Mouse (Mus musculus): ENCODE measurements around the gene Rhox2b. TPM values are rescaled to one million over a fixed set of nuclear protein-coding genes. Genes with fewer than 3 reads are reported as not detected.
"Not testable (repeated sequence)": the region's sequence is repeated elsewhere in the genome, so short reads cannot be mapped to it uniquely, and the experiment has no call there.

Gene Rhox2b
- not detected in 2 replicates for polyA plus RNA-seq (2015; fragmentation: Nextera tagmentation; extraction: Ambion mirVana)

- H3K4me1 ChIP-seq (replicated peaks); H3K4me3 ChIP-seq (replicated peaks); H3K9me3 ChIP-seq (replicated peaks); H3K27ac ChIP-seq (replicated peaks); ATAC-seq (ENCODE audit: insufficient read depth); H3K4me2 ChIP-seq; H3K27me3 ChIP-seq; H3K36me3 ChIP-seq (replicated peaks); H3K9ac ChIP-seq: not testable (repeated sequence)
- no CpG with 5 or more reads among the region's 9 CpGs for WGBS (ENCODE audit: insufficient replicate concordance)
Measured at GRCm38 (mm10) chrX:37411767-37412166, at the start of gene Rhox2b. TSS of gene Rhox2b (plus strand) at chrX:37412067.

GRCm38 (mm10) chrX:37379728-37380127, 32.1 kb upstream of the Rhox2b start, which contains the start of gene Rhox3a2:
TSS of gene Rhox3a2 (plus strand) at chrX:37380028.
- WGBS (ENCODE audit: insufficient replicate concordance) = no CpG with 5 or more reads among the region's 1 CpGs
- H3K9me3 ChIP-seq (replicated peaks); H3K9ac ChIP-seq; H3K27ac ChIP-seq (replicated peaks); ATAC-seq (ENCODE audit: insufficient read depth); H3K27me3 ChIP-seq; H3K4me1 ChIP-seq (replicated peaks); H3K4me2 ChIP-seq; H3K36me3 ChIP-seq (replicated peaks); H3K4me3 ChIP-seq (replicated peaks): not testable (repeated sequence)

DNA sequence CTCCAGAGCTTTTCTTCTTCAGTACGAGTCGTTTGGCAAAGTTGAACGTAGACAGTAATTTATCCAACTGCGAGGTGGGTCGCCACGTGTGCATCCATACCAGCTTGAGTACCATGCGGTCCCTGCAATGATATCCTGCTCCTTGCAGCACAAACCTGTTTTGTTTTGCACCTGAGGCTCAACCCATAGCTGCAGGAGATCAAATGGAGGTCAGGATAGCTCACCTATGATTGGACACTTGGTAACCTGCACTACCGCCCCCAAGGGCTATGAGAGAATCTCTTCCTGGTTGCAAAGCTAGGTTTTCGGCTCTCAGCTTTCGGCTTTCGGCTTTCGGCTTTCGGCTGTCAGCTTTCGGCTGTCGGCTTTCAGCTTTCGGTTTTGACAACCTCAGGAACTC, 21.3 kb upstream of the Rhox2b start, which contains the start of gene Rhox4a2:
Gene Rhox4a2, plus strand, starts transcription at position 301 of the 400 bp plus-strand sequence.
- H3K36me3 ChIP-seq (replicated peaks); H3K4me2 ChIP-seq; H3K9ac ChIP-seq; ATAC-seq (ENCODE audit: insufficient read depth); H3K27ac ChIP-seq (replicated peaks); H3K4me3 ChIP-seq (replicated peaks); H3K4me1 ChIP-seq (replicated peaks); H3K9me3 ChIP-seq (replicated peaks); H3K27me3 ChIP-seq: not testable (repeated sequence)
- WGBS (ENCODE audit: insufficient replicate concordance) = 73% methylated on average over 8 of the region's 16 CpGs

GRCm38 (mm10) chrX:37432194-37432593, 20.3 kb downstream of the Rhox2b start, which contains the start of gene Rhox4b:
TSS of gene Rhox4b (plus strand) at chrX:37432494.
- H3K27me3 ChIP-seq; H3K27ac ChIP-seq (replicated peaks); ATAC-seq (ENCODE audit: insufficient read depth); H3K9ac ChIP-seq; H3K4me1 ChIP-seq (replicated peaks); H3K36me3 ChIP-seq (replicated peaks); H3K9me3 ChIP-seq (replicated peaks); H3K4me3 ChIP-seq (replicated peaks); H3K4me2 ChIP-seq: not testable (repeated sequence)
- 73% methylated on average over 15 of the region's 15 CpGs for WGBS (ENCODE audit: insufficient replicate concordance)

DNA sequence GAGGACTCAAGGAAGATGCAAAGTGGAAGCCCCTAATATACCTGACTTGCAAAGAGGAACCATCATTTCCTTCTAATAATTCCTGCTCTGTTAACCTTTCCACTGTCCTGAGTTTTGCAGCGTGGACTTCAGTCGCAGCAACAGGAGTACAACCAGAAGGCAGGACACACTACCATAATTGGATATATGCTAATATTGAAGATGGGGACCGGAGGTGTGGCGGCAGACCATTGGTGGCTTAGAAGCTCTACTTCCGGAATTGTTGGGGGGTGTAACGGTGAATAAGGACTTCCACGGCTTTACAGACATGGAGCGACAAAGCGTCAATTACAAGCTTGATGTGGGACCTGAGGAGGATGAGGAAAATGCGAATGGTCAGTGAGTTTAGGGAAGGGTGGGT, 41.5 kb downstream of the Rhox2b start, which contains the start of gene Rhox2c:
Gene Rhox2c, plus strand, starts transcription at position 301 of the 400 bp plus-strand sequence.
- ATAC-seq (ENCODE audit: insufficient read depth); H3K9me3 ChIP-seq (replicated peaks); H3K27me3 ChIP-seq; H3K36me3 ChIP-seq (replicated peaks); H3K4me3 ChIP-seq (replicated peaks); H3K4me1 ChIP-seq (replicated peaks); H3K27ac ChIP-seq (replicated peaks); H3K4me2 ChIP-seq; H3K9ac ChIP-seq: not testable (repeated sequence)
- WGBS (ENCODE audit: insufficient replicate concordance) = 96% methylated on average over 7 of the region's 10 CpGs

- H3K36me3 ChIP-seq (replicated peaks); H3K9me3 ChIP-seq (replicated peaks); H3K4me2 ChIP-seq; H3K4me3 ChIP-seq (replicated peaks); ATAC-seq (ENCODE audit: insufficient read depth); H3K27ac ChIP-seq (replicated peaks); H3K4me1 ChIP-seq (replicated peaks); H3K9ac ChIP-seq; H3K27me3 ChIP-seq: not testable (repeated sequence)
- 71% methylated on average over 3 of the region's 4 CpGs for WGBS (ENCODE audit: insufficient replicate concordance)
Measured at GRCm38 (mm10) chrX:37458285-37458684, 46.4 kb downstream of the Rhox2b start, which contains the start of gene Rhox3c. TSS of gene Rhox3c (plus strand) at chrX:37458585.

Other genes starting within 250 kb of the Rhox2b start
- not detected in 2 replicates for gene Akap14, start 243.2 kb upstream of the Rhox2b start, polyA plus RNA-seq (2015; fragmentation: Nextera tagmentation; extraction: Ambion mirVana)
- gene Ndufa1, start 220.9 kb upstream of the Rhox2b start, polyA plus RNA-seq (2015; fragmentation: Nextera tagmentation; extraction: Ambion mirVana) = 216 and 235 TPM in 2 replicates
- gene Rnf113a1, start 220.8 kb upstream of the Rhox2b start, polyA plus RNA-seq (2015; fragmentation: Nextera tagmentation; extraction: Ambion mirVana) = 2.7 TPM in 2 replicates
- gene Gm9, start 201.0 kb upstream of the Rhox2b start, polyA plus RNA-seq (2015; fragmentation: Nextera tagmentation; extraction: Ambion mirVana) = not detected in 2 replicates
- not detected in 2 replicates for gene Rhox1, start 189.8 kb upstream of the Rhox2b start, polyA plus RNA-seq (2015; fragmentation: Nextera tagmentation; extraction: Ambion mirVana)
- gene Rhox2a, start 167.1 kb upstream of the Rhox2b start, polyA plus RNA-seq (2015; fragmentation: Nextera tagmentation; extraction: Ambion mirVana) = not detected in 2 replicates
- not detected in 2 replicates for gene Rhox3a, start 162.1 kb upstream of the Rhox2b start, polyA plus RNA-seq (2015; fragmentation: Nextera tagmentation; extraction: Ambion mirVana)
- gene Rhox4a, start 146.7 kb upstream of the Rhox2b start, polyA plus RNA-seq (2015; fragmentation: Nextera tagmentation; extraction: Ambion mirVana) = not detected in 2 replicates
- not detected in 2 replicates for gene Rhox3a2, start 32.0 kb upstream of the Rhox2b start, polyA plus RNA-seq (2015; fragmentation: Nextera tagmentation; extraction: Ambion mirVana)
- gene Rhox4a2, start 21.2 kb upstream of the Rhox2b start, polyA plus RNA-seq (2015; fragmentation: Nextera tagmentation; extraction: Ambion mirVana) = not detected in 2 replicates
- not detected in 2 replicates for gene Rhox4b, start 20.4 kb downstream of the Rhox2b start, polyA plus RNA-seq (2015; fragmentation: Nextera tagmentation; extraction: Ambion mirVana)
- not detected in 2 replicates for gene Rhox2c, start 41.6 kb downstream of the Rhox2b start, polyA plus RNA-seq (2015; fragmentation: Nextera tagmentation; extraction: Ambion mirVana)
- not detected in 2 replicates for gene Rhox3c, start 46.5 kb downstream of the Rhox2b start, polyA plus RNA-seq (2015; fragmentation: Nextera tagmentation; extraction: Ambion mirVana)
- not detected in 2 replicates for gene Rhox4c, start 68.3 kb downstream of the Rhox2b start, polyA plus RNA-seq (2015; fragmentation: Nextera tagmentation; extraction: Ambion mirVana)
- gene Rhox2d, start 81.4 kb downstream of the Rhox2b start, polyA plus RNA-seq (2015; fragmentation: Nextera tagmentation; extraction: Ambion mirVana) = not detected in 2 replicates
- not detected in 2 replicates for gene Rhox4d, start 102.3 kb downstream of the Rhox2b start, polyA plus RNA-seq (2015; fragmentation: Nextera tagmentation; extraction: Ambion mirVana)
- gene Rhox2e, start 118.4 kb downstream of the Rhox2b start, polyA plus RNA-seq (2015; fragmentation: Nextera tagmentation; extraction: Ambion mirVana) = not detected in 2 replicates
- gene Rhox3e, start 130.0 kb downstream of the Rhox2b start, polyA plus RNA-seq (2015; fragmentation: Nextera tagmentation; extraction: Ambion mirVana) = not detected in 2 replicates
- not detected in 2 replicates for gene Rhox4e, start 145.3 kb downstream of the Rhox2b start, polyA plus RNA-seq (2015; fragmentation: Nextera tagmentation; extraction: Ambion mirVana)
- not detected in 2 replicates for gene Rhox2f, start 159.3 kb downstream of the Rhox2b start, polyA plus RNA-seq (2015; fragmentation: Nextera tagmentation; extraction: Ambion mirVana)
- not detected in 2 replicates for gene Rhox3f, start 168.9 kb downstream of the Rhox2b start, polyA plus RNA-seq (2015; fragmentation: Nextera tagmentation; extraction: Ambion mirVana)
- not detected in 2 replicates for gene Rhox4f, start 195.6 kb downstream of the Rhox2b start, polyA plus RNA-seq (2015; fragmentation: Nextera tagmentation; extraction: Ambion mirVana)
- not detected in 2 replicates for gene Rhox3g, start 216.5 kb downstream of the Rhox2b start, polyA plus RNA-seq (2015; fragmentation: Nextera tagmentation; extraction: Ambion mirVana)
- gene Rhox2g, start 231.4 kb downstream of the Rhox2b start, polyA plus RNA-seq (2015; fragmentation: Nextera tagmentation; extraction: Ambion mirVana) = not detected in 2 replicates
- not detected in 2 replicates for gene Rhox4g, start 239.3 kb downstream of the Rhox2b start, polyA plus RNA-seq (2015; fragmentation: Nextera tagmentation; extraction: Ambion mirVana)